Mouse (Mus musculus) heart, adult 2 months (tissue): Measurements from ENCODE around the gene Gm6096. TPM values are rescaled to one million over a fixed set of nuclear protein-coding genes. Genes with fewer than 3 reads are reported as not detected.

Experiments used
- DNase-seq, 2 experiments: peaks; one replicate each; pipeline ENCODE4 v3.0.0; 2021
- H3K27ac ChIP-seq: fragments of 200-600 bp; 2 replicates; pipeline ENCODE4 v1.8.1; 2022
- H3K27me3 ChIP-seq: fragments of 200-500 bp; 2 replicates; pipeline ENCODE4 v1.6.1; 2012; ENCODE audit warnings: mild to moderate bottlenecking, low read length, inconsistent platforms, mixed read lengths; ENCODE audit not compliant: control insufficient read depth, insufficient read depth
- H3K36me3 ChIP-seq: fragments of 200-500 bp; 2 replicates; pipeline ENCODE4 v1.6.1; 2012; ENCODE audit warnings: low read length, inconsistent platforms; ENCODE audit not compliant: control insufficient read depth, insufficient read depth
- H3K4me1 ChIP-seq: fragments of 200-500 bp; 2 replicates; pipeline ENCODE4 v1.6.1; 2011; ENCODE audit warnings: low read length; ENCODE audit not compliant: control insufficient read depth, insufficient read depth
- H3K4me3 ChIP-seq: fragments of 200-600 bp; 2 replicates; pipeline ENCODE4 v1.8.1; 2022
- H3K79me2 ChIP-seq: fragments of 200-500 bp; replicated peaks from 2 replicates; pipeline ENCODE4 v1.6.1; 2012; ENCODE audit warnings: mild to moderate bottlenecking, inconsistent platforms, low read length, moderate library complexity, mixed read lengths; ENCODE audit not compliant: control insufficient read depth, insufficient read depth
- H3K9ac ChIP-seq: fragments of 200-500 bp; 2 replicates; pipeline ENCODE4 v1.6.1; 2012; ENCODE audit warnings: low read depth, mild to moderate bottlenecking, control low read depth, inconsistent platforms, low read length, mixed read lengths
- CTCF ChIP-seq: fragments of 200-600 bp; IDR thresholded peaks from 2 replicates; pipeline ENCODE4 v1.8.1; 2022; ENCODE audit warnings: antibody characterized with exemption, mild to moderate bottlenecking, moderate library complexity
- EP300 ChIP-seq: fragments of 200-500 bp; IDR thresholded peaks from 2 replicates; pipeline ENCODE4 v1.6.1; 2011; ENCODE audit warnings: low read depth, low read length, control low read depth; ENCODE audit not compliant: insufficient read depth
- POLR2A ChIP-seq: fragments of 200-500 bp; IDR thresholded peaks from 2 replicates; pipeline ENCODE4 v1.6.1; 2011; ENCODE audit warnings: mild to moderate bottlenecking, low read depth, low read length, control low read depth; ENCODE audit not compliant: insufficient read depth
- WGBS: fragments of 180-500 bp; shearing (Covaris S2); methylation state at CpG from one replicate; pipeline ENCODE4 v1.1.7; 2018; 5-methylcytosine and 5-hydroxymethylcytosine counted together
- intact Hi-C: fragments of 180-260 bp; cut with DNase I; formaldehyde crosslinking; loops from one replicate; pipeline ENCODE4 v1.15.1; 2025
- polyA plus RNA-seq: library from polyadenylated mRNA; depleted of rRNA; stranded (reverse); fragments of >200 nt; gene quantifications from 2 replicates; pipeline ENCODE4 v1.2.3, GENCODE M21; 2012
- total RNA-seq, 2 experiments: library from RNA; stranded (reverse); gene quantifications; 2 replicates each; pipeline ENCODE4 v1.2.3; 2021

Gene Gm6096
- total and polyA plus RNA-seq, 3 experiments: not detected

GRCm38 (mm10) chr7:34258407-34258806 is 7.6 kb downstream of the Gm6096 start:
- no peak for TF ChIP-seq CTCF
- TF ChIP-seq POLR2A: no peak
- TF ChIP-seq EP300: no peak
- H3K9ac ChIP-seq: no peak overlapping the region
- no peak for DNase-seq
- 76% methylated on average over 1 of the region's 1 CpGs for WGBS
- H3K79me2 ChIP-seq: no peaks in the 10 kb centered on the region; the same call in 1 of the 2 replicates
- H3K27ac ChIP-seq: no peak overlapping the region
- no peaks in the 10 kb centered on the region for H3K27me3 ChIP-seq
- intact Hi-C loops: no loop called here
- peaks cover 13% of the 10 kb centered on the region for H3K4me1 ChIP-seq
- H3K4me3 ChIP-seq: no peak overlapping the region
- peaks cover 60% of the 10 kb centered on the region for H3K36me3 ChIP-seq

GRCm38 (mm10) chr7:34263437-34263836 is 12.6 kb downstream of the Gm6096 start:
- intact Hi-C loops: loop anchor here (10.0 kb wide), 1 partner anchor 391 kb away; the partner anchor contains the start of gene Kctd15
- no peak for TF ChIP-seq EP300
- no peak for TF ChIP-seq POLR2A
- no peak for TF ChIP-seq CTCF
- Histone ChIP-seq H3K27ac (no peak overlapping the region; the same call in 1 of the 2 replicates), H3K4me1 (peaks cover 21% of the 10 kb centered on the region), H3K79me2 (peaks cover 5% of the 10 kb centered on the region; the same call in 1 of the 2 replicates), H3K36me3 (peaks cover 51% of the 10 kb centered on the region), H3K4me3 (no peak overlapping the region), H3K27me3 (no peaks in the 10 kb centered on the region), H3K9ac (no peak overlapping the region)
- no peak for DNase-seq
- 82% methylated on average over 5 of the region's 5 CpGs for WGBS

DNA sequence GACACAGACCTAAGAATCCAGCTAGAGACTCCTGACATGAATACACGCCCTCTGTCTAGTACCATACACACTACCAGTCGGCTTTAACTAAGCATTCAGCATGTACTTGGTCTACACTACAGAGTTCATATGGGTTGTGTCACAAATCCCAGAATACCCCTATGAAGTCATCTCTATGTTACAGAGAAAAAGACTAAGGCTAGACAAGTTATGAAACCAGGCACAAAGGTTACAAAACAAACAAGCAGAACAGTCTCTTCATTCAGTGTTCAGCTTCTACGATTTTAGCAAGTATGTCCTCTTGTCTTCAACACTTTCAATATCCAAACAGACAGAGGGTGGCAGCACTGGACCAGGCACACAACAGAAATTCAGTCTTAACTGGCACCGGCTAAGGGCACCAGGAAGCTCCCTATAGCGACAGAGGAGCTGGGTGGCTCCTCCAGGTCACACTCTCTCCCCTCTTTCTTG is 15.1 kb downstream of the Gm6096 start:
- H3K27me3 ChIP-seq: no peaks in the 10 kb centered on the region
- intact Hi-C loops: loop anchor here (1.0 to 10.0 kb wide), 4 partner anchors 47 to 389 kb away; partner anchors contain the start of genes 4931406P16Rik and Kctd15
- peaks cover 55% of the 10 kb centered on the region for H3K36me3 ChIP-seq
- TF ChIP-seq POLR2A: no peak
- TF ChIP-seq EP300: peak; percentile 71
- TF ChIP-seq CTCF: peak; percentile 86
- 8% methylated on average over 5 of the region's 5 CpGs for WGBS
- H3K27ac ChIP-seq: peak overlapping the region; percentile 68
- peak; percentile 61 to 68 for DNase-seq
- H3K79me2 ChIP-seq: peaks cover 7% of the 10 kb centered on the region; the same call in 1 of the 2 replicates
- H3K9ac ChIP-seq: peak overlapping the region; percentile 61
- H3K4me3 ChIP-seq: no peak overlapping the region
- peaks cover 26% of the 10 kb centered on the region for H3K4me1 ChIP-seq

- H3K27ac ChIP-seq: peak overlapping the region; percentile 68
- no peaks in the 10 kb centered on the region for H3K27me3 ChIP-seq
- intact Hi-C loops: loop anchor here (1.0 to 10.0 kb wide), 4 partner anchors 46 to 388 kb away; partner anchors contain the start of genes 4931406P16Rik and Kctd15
- H3K4me3 ChIP-seq: no peak overlapping the region
- H3K4me1 ChIP-seq: peaks cover 26% of the 10 kb centered on the region
- peaks cover 7% of the 10 kb centered on the region; the same call in 1 of the 2 replicates for H3K79me2 ChIP-seq
- TF ChIP-seq POLR2A: no peak
- TF ChIP-seq EP300: no peak
- no peak for TF ChIP-seq CTCF
- DNase-seq: peak in 1 of 2 experiments; percentile 14
- 0 out of 2 replicates have a peak overlapping the region, but pooled peaks have one; percentile 26 for H3K9ac ChIP-seq
- H3K36me3 ChIP-seq: peaks cover 55% of the 10 kb centered on the region
These were observed 15.6 kb downstream of the Gm6096 start for GRCm38 (mm10) chr7:34266421-34266820.

DNA sequence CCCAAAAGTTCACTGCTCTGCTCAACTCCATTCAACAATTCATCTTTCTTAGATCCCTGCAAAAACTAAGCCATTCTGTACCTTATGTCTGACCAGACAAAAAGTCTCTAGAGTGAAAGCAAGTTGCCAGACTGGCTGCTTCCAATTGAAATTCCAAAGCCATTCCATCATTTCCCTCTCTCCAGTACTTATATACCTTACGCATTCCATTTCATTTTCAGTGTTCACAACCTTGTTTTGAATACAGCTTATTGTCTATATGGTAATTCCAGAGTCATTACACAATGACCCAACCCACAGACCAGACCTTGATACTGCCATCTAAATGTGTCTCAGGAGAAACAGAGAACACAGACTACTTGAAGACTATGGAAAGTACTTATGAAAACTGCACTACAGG is 17.6 kb downstream of the Gm6096 start:
- no peak for DNase-seq
- peaks cover 60% of the 10 kb centered on the region for H3K36me3 ChIP-seq
- peaks cover 11% of the 10 kb centered on the region for H3K79me2 ChIP-seq
- H3K27me3 ChIP-seq: no peaks in the 10 kb centered on the region
- H3K9ac ChIP-seq: no peak overlapping the region
- intact Hi-C loops: loop anchor here (5.0 to 10.0 kb wide), 2 partner anchors 69 to 386 kb away; partner anchors contain the start of gene Kctd15
- H3K4me3 ChIP-seq: no peak overlapping the region
- H3K4me1 ChIP-seq: peaks cover 33% of the 10 kb centered on the region
- WGBS: 39% methylated on average over 1 of the region's 1 CpGs
- TF ChIP-seq CTCF: no peak
- TF ChIP-seq EP300: no peak
- TF ChIP-seq POLR2A: no peak
- H3K27ac ChIP-seq: peak overlapping the region; percentile 68

GRCm38 (mm10) chr7:34272465-34272864 is 21.6 kb downstream of the Gm6096 start:
- no peak for TF ChIP-seq CTCF
- no peak for TF ChIP-seq POLR2A
- TF ChIP-seq EP300: no peak
- no peak for DNase-seq
- peaks cover 40% of the 10 kb centered on the region for H3K36me3 ChIP-seq
- intact Hi-C loops: no loop called here
- no peak overlapping the region for H3K27ac ChIP-seq
- H3K4me3 ChIP-seq: no peak overlapping the region
- H3K4me1 ChIP-seq: peaks cover 19% of the 10 kb centered on the region
- 49% methylated on average over 4 of the region's 4 CpGs for WGBS
- no peaks in the 10 kb centered on the region for H3K27me3 ChIP-seq
- peaks cover 11% of the 10 kb centered on the region for H3K79me2 ChIP-seq
- H3K9ac ChIP-seq: no peak overlapping the region
